Mouse (Mus musculus) spleen, adult 2 months (tissue): ENCODE measurements around the gene Slc9a9.

Experiments used
- CTCF ChIP-seq: fragments of 200-500 bp; IDR thresholded peaks from 2 replicates; pipeline ENCODE4 v1.5.1; 2011; ENCODE audit warnings: mild to moderate bottlenecking, inconsistent platforms; ENCODE audit not compliant: insufficient read depth, insufficient read length, insufficient replicate concordance; ENCODE audit errors: extremely low read depth
- POLR2A ChIP-seq: fragments of 200-500 bp; IDR thresholded peaks from 2 replicates; pipeline ENCODE4 v1.6.1; 2011; ENCODE audit warnings: low read depth, low read length, inconsistent platforms

- TF ChIP-seq POLR2A, result no peak
- TF ChIP-seq CTCF, result no peak
Observed at GRCm38 (mm10) chr9:94743291-94743690, 73.6 kb downstream of the Slc9a9 start.
